Mouse (Mus musculus): Measurements from ENCODE around the gene S100a10. TPM values are rescaled to one million over a fixed set of nuclear protein-coding genes. Genes with fewer than 3 reads are reported as not detected.
"Not testable (repeated sequence)": the region's sequence is repeated elsewhere in the genome, so short reads cannot be mapped to it uniquely, and the experiment has no call there.

S100a10 gene
- polyA plus RNA-seq, 1 experiment = 116 TPM

GRCm38 (mm10) chr3:93519856-93520329 is 35.0 kb upstream of the S100a10 start:
- no peaks in the 10 kb centered on the region for H3K27me3 ChIP-seq (replicated peaks)
- TF ChIP-seq GATA1 (IDR thresholded peaks at IDR 0.05; ENCODE audit: borderline replicate concordance, low read length) = no peak
- TF ChIP-seq FLI1 (IDR thresholded peaks at IDR 0.05; ENCODE audit: low read length) = no peak
- no peaks in the 10 kb centered on the region for H3K9me3 ChIP-seq
- peaks cover 22% of the 10 kb centered on the region for H3K4me1 ChIP-seq
- H3K36me3 ChIP-seq (replicated peaks; ENCODE audit: low read length) = peaks cover 8% of the 10 kb centered on the region
- peak overlapping the region; percentile 93 for H3K4me3 ChIP-seq (replicated peaks)

GRCm38 (mm10) chr3:93520330-93521193 is 34.3 kb upstream of the S100a10 start, which contains the start of gene S100a11:
S100a11 (plus strand) TSS chr3:93520488.
- Histone ChIP-seq H3K9me3 (no peaks in the 10 kb centered on the region), H3K4me3 (replicated peaks) (peak within 1 kb of the TSS; percentile 93), H3K4me1 (peaks cover 22% of the 10 kb centered on the region), H3K27me3 (replicated peaks) (no peaks in the 10 kb centered on the region), H3K36me3 (replicated peaks; ENCODE audit: low read length) (peaks cover 9% of the 10 kb centered on the region)
- TF ChIP-seq FLI1 (IDR thresholded peaks at IDR 0.05; ENCODE audit: low read length) (no peak), GATA1 (IDR thresholded peaks at IDR 0.05; ENCODE audit: borderline replicate concordance, low read length) (no peak)

- TF ChIP-seq GATA1 (IDR thresholded peaks at IDR 0.05; ENCODE audit: borderline replicate concordance, low read length) = no peak
- TF ChIP-seq FLI1 (IDR thresholded peaks at IDR 0.05; ENCODE audit: low read length) = no peak
- H3K27me3 ChIP-seq (replicated peaks) = no peaks in the 10 kb centered on the region
- H3K4me3 ChIP-seq (replicated peaks) = peak overlapping the region; percentile 93
- peaks cover 22% of the 10 kb centered on the region for H3K4me1 ChIP-seq
- H3K36me3 ChIP-seq (replicated peaks; ENCODE audit: low read length) = peaks cover 17% of the 10 kb centered on the region
- H3K9me3 ChIP-seq = no peaks in the 10 kb centered on the region
Observed at GRCm38 (mm10) chr3:93521462-93522057, 33.3 kb upstream of the S100a10 start.

- Histone ChIP-seq H3K36me3 (replicated peaks; ENCODE audit: low read length) (peaks cover 23% of the 10 kb centered on the region), H3K9me3 (no peaks in the 10 kb centered on the region), H3K4me3 (replicated peaks) (no peak overlapping the region), H3K27me3 (replicated peaks) (no peaks in the 10 kb centered on the region), H3K4me1 (peaks cover 18% of the 10 kb centered on the region)
- no peak for TF ChIP-seq GATA1 (IDR thresholded peaks at IDR 0.05; ENCODE audit: borderline replicate concordance, low read length)
- TF ChIP-seq FLI1 (IDR thresholded peaks at IDR 0.05; ENCODE audit: low read length) = no peak
Observed at GRCm38 (mm10) chr3:93522611-93523010, 32.3 kb upstream of the S100a10 start.

GRCm38 (mm10) chr3:93527300-93527699 is 27.6 kb upstream of the S100a10 start:
- no peak for TF ChIP-seq GATA1 (IDR thresholded peaks at IDR 0.05; ENCODE audit: borderline replicate concordance, low read length)
- no peak for TF ChIP-seq FLI1 (IDR thresholded peaks at IDR 0.05; ENCODE audit: low read length)
- H3K4me3 ChIP-seq (replicated peaks) = no peak overlapping the region
- peaks cover 23% of the 10 kb centered on the region for H3K36me3 ChIP-seq (replicated peaks; ENCODE audit: low read length)
- H3K9me3 ChIP-seq = peaks cover 8% of the 10 kb centered on the region
- H3K27me3 ChIP-seq (replicated peaks) = no peaks in the 10 kb centered on the region
- peaks cover 9% of the 10 kb centered on the region for H3K4me1 ChIP-seq

GRCm38 (mm10) chr3:93528807-93529206 is 26.1 kb upstream of the S100a10 start:
- Histone ChIP-seq H3K4me1 (peaks cover 4% of the 10 kb centered on the region; the same call in 1 of the 2 replicates), H3K36me3 (replicated peaks; ENCODE audit: low read length) (peaks cover 23% of the 10 kb centered on the region), H3K9me3 (peaks cover 16% of the 10 kb centered on the region), H3K4me3 (replicated peaks) (no peak overlapping the region), H3K27me3 (replicated peaks) (no peaks in the 10 kb centered on the region)
- TF ChIP-seq GATA1 (IDR thresholded peaks at IDR 0.05; ENCODE audit: borderline replicate concordance, low read length) (no peak), FLI1 (IDR thresholded peaks at IDR 0.05; ENCODE audit: low read length) (no peak)

- Histone ChIP-seq H3K9me3 (peaks cover 12% of the 10 kb centered on the region), H3K4me1 (peaks cover 6% of the 10 kb centered on the region), H3K36me3 (replicated peaks; ENCODE audit: low read length) (no peaks in the 10 kb centered on the region), H3K4me3 (replicated peaks) (peak overlapping the region; percentile 2), H3K27me3 (replicated peaks) (no peaks in the 10 kb centered on the region)
- TF ChIP-seq GATA1 (IDR thresholded peaks at IDR 0.05; ENCODE audit: borderline replicate concordance, low read length) = no peak
- no peak for TF ChIP-seq FLI1 (IDR thresholded peaks at IDR 0.05; ENCODE audit: low read length)
Observed at GRCm38 (mm10) chr3:93537068-93537576, 17.8 kb upstream of the S100a10 start.

GRCm38 (mm10) chr3:93538486-93538885 is 16.4 kb upstream of the S100a10 start:
- Histone ChIP-seq H3K4me1 (peaks cover 6% of the 10 kb centered on the region), H3K27me3 (replicated peaks) (no peaks in the 10 kb centered on the region), H3K36me3 (replicated peaks; ENCODE audit: low read length) (no peaks in the 10 kb centered on the region), H3K9me3 (0 out of 2 replicates have a peak, but pooled peaks cover 5% of the 10 kb centered on the region), H3K4me3 (replicated peaks) (no peak overlapping the region)
- TF ChIP-seq GATA1 (IDR thresholded peaks at IDR 0.05; ENCODE audit: borderline replicate concordance, low read length) (no peak), FLI1 (IDR thresholded peaks at IDR 0.05; ENCODE audit: low read length) (no peak)

GRCm38 (mm10) chr3:93541501-93541900 is 13.4 kb upstream of the S100a10 start:
- H3K36me3 ChIP-seq (replicated peaks; ENCODE audit: low read length) = no peaks in the 10 kb centered on the region
- H3K27me3 ChIP-seq (replicated peaks) = peaks cover 2% of the 10 kb centered on the region
- H3K9me3 ChIP-seq = no peaks in the 10 kb centered on the region
- TF ChIP-seq FLI1 (IDR thresholded peaks at IDR 0.05; ENCODE audit: low read length) (no peak), GATA1 (IDR thresholded peaks at IDR 0.05; ENCODE audit: borderline replicate concordance, low read length) (no peak)
- H3K4me3 ChIP-seq (replicated peaks) = no peak overlapping the region
- H3K4me1 ChIP-seq = peaks cover 11% of the 10 kb centered on the region

- H3K9me3 ChIP-seq; H3K27me3 ChIP-seq (replicated peaks); H3K36me3 ChIP-seq (replicated peaks; ENCODE audit: low read length); H3K4me3 ChIP-seq (replicated peaks): not testable (repeated sequence)
- H3K4me1 ChIP-seq = peaks cover 25% of the 10 kb centered on the region
Observed at GRCm38 (mm10) chr3:93544170-93544569, 10.7 kb upstream of the S100a10 start.
